In genomic region chr10:14168869-14169566, GRCm38 (mm10) we compare ENCODE assay signal across 19 mouse cellular contexts.
A peak's percentile ranks its signal among the peaks of the same experiment; 100 is the strongest.
DNase-seq lines count a peak whose midpoint lies in the region; ATAC-seq lines count a peak whose summit lies in the region.
"Had no signal": no experiment of that assay in that cellular context is flagged by ENCODE, and none has a peak within 500 bp of the region (broad histone marks: within the 10 kb centered on the region; RNA-seq: fewer than 3 reads in every experiment).

No protein-coding gene starts in this region.

- no peak overlapping the region for H3K4me3 ChIP-seq in kidney, embryonic 15.5 days (replicated peaks)
- no peak overlapping the region for H3K4me3 ChIP-seq in kidney, embryonic 14.5 days (ENCODE audit: low read length)
- H3K4me3 ChIP-seq in intestine, embryonic 15.5 days (replicated peaks) = no peak overlapping the region
- H3K4me3 ChIP-seq: heart, embryonic 10.5 days; hindbrain, embryonic 10.5 days; midbrain, embryonic 12.5 days; neural tube, embryonic 13.5 days had no signal

- H3K4me1 ChIP-seq in kidney, embryonic 15.5 days = 0 out of 2 replicates have a peak, but pooled peaks cover 4% of the 10 kb centered on the region
- H3K4me1 ChIP-seq in kidney, embryonic 14.5 days (ENCODE audit: control insufficient read depth, insufficient read depth, low read length) = no peaks in the 10 kb centered on the region
- no peaks in the 10 kb centered on the region for H3K4me1 ChIP-seq in intestine, embryonic 15.5 days (replicated peaks)
- H3K4me1 ChIP-seq: neural tube, embryonic 13.5 days had no signal

- no peak for ATAC-seq in kidney, embryonic 15.5 days (replicated peaks; ENCODE audit: low FRiP score)
- ATAC-seq in kidney, embryonic 14.5 days (ENCODE audit: low FRiP score, low TSS enrichment) = no peak
- peak; percentile 80 for ATAC-seq in intestine, embryonic 15.5 days

- peak overlapping the region; percentile 43; the same call in 1 of the 2 replicates for H3K27ac ChIP-seq in kidney, embryonic 15.5 days
- H3K27ac ChIP-seq in kidney, embryonic 14.5 days (ENCODE audit: low read depth, low read length) = no peak overlapping the region
- H3K27ac ChIP-seq in intestine, embryonic 15.5 days = no peak overlapping the region
- H3K27ac ChIP-seq: heart, embryonic 10.5 days; hindbrain, embryonic 10.5 days; midbrain, embryonic 12.5 days; neural tube, embryonic 13.5 days had no signal

- WGBS in kidney, embryonic 15.5 days = 56% methylated on average over 5 of the region's 5 CpGs
- 63% methylated on average over 5 of the region's 5 CpGs for WGBS in kidney, embryonic 14.5 days
- 59% methylated on average over 5 of the region's 5 CpGs for WGBS in intestine, embryonic 15.5 days

- peak; percentile 5 for DNase-seq in adrenal gland, postnatal 14 days
- no peak for DNase-seq in adrenal gland, postnatal 4 days (ENCODE audit: low spot score in 2 of 2)
- DNase-seq in lung, postnatal 25 days (ENCODE audit: low spot score) = peak; percentile 24
- DNase-seq in embryo, embryonic 9.5 days (ENCODE audit: extremely low spot score) = no peak
- DNase-seq in left cerebral cortex, postnatal 25 days (ENCODE audit: low spot score in 2 of 2) = no peak
- DNase-seq: adrenal gland, postnatal 10 days; cerebellum, adult 2 months; gastrocnemius, postnatal 25 days; left cerebral cortex, postnatal 4 days; right cerebral cortex, postnatal 25 days; thymus, postnatal 25 days had no signal

- no peak overlapping the region for H3K4me2 ChIP-seq in kidney, embryonic 15.5 days
- H3K4me2 ChIP-seq in kidney, embryonic 14.5 days (replicated peaks; ENCODE audit: low read depth, low read length) = no peak overlapping the region
- no peak overlapping the region for H3K4me2 ChIP-seq in intestine, embryonic 15.5 days (replicated peaks)
- H3K4me2 ChIP-seq: liver, embryonic 11.5 days; midbrain, embryonic 12.5 days; neural tube, embryonic 13.5 days had no signal

- intact Hi-C loops in left cerebral cortex, postnatal 25 days (cut with DNase I) = no loop called here

- no peaks in the 10 kb centered on the region for H3K27me3 ChIP-seq in kidney, embryonic 15.5 days
- H3K27me3 ChIP-seq in kidney, embryonic 14.5 days (ENCODE audit: control insufficient read depth, insufficient read depth, low read length) = no peaks in the 10 kb centered on the region
- H3K27me3 ChIP-seq in intestine, embryonic 15.5 days (replicated peaks) = 0 out of 2 replicates have a peak, but pooled peaks cover 2% of the 10 kb centered on the region
- H3K27me3 ChIP-seq: midbrain, embryonic 12.5 days; neural tube, embryonic 13.5 days had no signal

- H3K36me3 ChIP-seq in kidney, embryonic 15.5 days = no peaks in the 10 kb centered on the region
- H3K36me3 ChIP-seq in kidney, embryonic 14.5 days (ENCODE audit: control insufficient read depth, insufficient read depth, low read length) = no peaks in the 10 kb centered on the region
- no peaks in the 10 kb centered on the region for H3K36me3 ChIP-seq in intestine, embryonic 15.5 days
- H3K36me3 ChIP-seq: heart, embryonic 10.5 days; hindbrain, embryonic 10.5 days; midbrain, embryonic 12.5 days; neural tube, embryonic 13.5 days had no signal

- no peak overlapping the region for H3K9ac ChIP-seq in kidney, embryonic 15.5 days
- H3K9ac ChIP-seq in kidney, embryonic 14.5 days (ENCODE audit: low read depth, low read length) = no peak overlapping the region
- no peak overlapping the region for H3K9ac ChIP-seq in intestine, embryonic 15.5 days
- H3K9ac ChIP-seq: midbrain, embryonic 12.5 days; neural tube, embryonic 13.5 days had no signal

- H3K9me3 ChIP-seq in kidney, embryonic 15.5 days (replicated peaks) = no peaks in the 10 kb centered on the region
- no peaks in the 10 kb centered on the region for H3K9me3 ChIP-seq in kidney, embryonic 14.5 days (ENCODE audit: control insufficient read depth, low read length)
- no peaks in the 10 kb centered on the region for H3K9me3 ChIP-seq in intestine, embryonic 15.5 days
- H3K9me3 ChIP-seq: heart, embryonic 10.5 days; hindbrain, embryonic 10.5 days; midbrain, embryonic 12.5 days; neural tube, embryonic 13.5 days had no signal

Comparison
In these comparisons a context has a peak if more than half of its experiments do, and no peak if none do; other contexts are left out.
1. DNase-seq: peak in adrenal gland, postnatal 14 days (single experiment) and lung, postnatal 25 days (single experiment); none in adrenal gland, postnatal 4 days (0 of 2), embryo, embryonic 9.5 days (single experiment) and left cerebral cortex, postnatal 25 days (0 of 2).